Mouse (Mus musculus): ENCODE measurements around the gene Fam241b. TPM values are rescaled to one million over a fixed set of nuclear protein-coding genes. Genes with fewer than 3 reads are reported as not detected.
"Not testable (repeated sequence)": the region's sequence is repeated elsewhere in the genome, so short reads cannot be mapped to it uniquely, and the experiment has no call there.

Gene Fam241b
- total RNA-seq, 2 experiments from 2014 or later = 1.2 to 4.2 TPM

GRCm38 (mm10) chr10:62128316-62128951 lies 15.3 kb downstream of the Fam241b start:
- no peak for DNase-seq

DNA sequence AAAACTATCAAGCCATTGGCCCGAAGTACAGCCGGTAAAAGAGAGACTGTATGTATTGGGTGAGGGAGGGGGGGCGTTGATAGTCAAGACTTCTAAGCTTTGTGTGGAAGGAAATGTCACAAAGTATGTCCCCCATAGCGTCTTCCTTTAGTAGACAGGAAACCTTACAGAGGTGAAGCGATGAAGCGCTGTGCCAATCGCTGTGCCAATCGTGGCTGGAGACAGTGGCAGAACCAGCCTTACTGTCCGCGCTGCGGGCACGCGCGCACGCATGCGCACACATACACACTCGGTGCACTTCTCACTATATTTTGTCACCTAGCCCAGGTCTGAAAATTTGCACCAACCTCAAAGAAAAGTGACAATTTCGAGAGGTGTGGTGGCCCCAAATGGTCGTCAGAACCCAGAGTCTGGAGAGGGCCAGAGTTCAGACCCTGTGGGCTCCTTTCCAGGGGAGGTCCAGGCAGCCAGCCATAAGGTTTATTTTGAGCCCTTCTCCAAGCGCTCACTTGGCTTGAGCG lies 15.9 kb downstream of the Fam241b start:
- DNase-seq = no peak

DNA sequence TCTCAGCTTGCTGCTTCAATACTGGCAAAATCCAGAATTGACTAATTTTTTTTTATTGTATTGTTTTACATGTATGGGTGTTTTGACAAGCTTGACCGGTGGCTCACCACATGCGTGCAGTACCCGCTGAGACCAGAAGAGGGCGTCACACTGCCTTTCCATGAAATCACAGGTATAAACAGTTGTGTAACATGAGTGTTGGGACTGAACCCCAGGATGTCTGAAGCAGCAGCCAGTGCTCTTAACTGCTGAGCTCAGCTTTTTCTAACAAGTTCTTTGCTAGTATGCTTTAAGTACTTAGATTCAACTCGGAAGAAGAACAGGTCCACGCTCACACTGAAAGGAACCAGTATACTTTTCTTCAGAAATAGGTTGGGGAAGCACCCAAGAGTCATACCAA lies 16.6 kb downstream of the Fam241b start:
- no peak for DNase-seq

DNA sequence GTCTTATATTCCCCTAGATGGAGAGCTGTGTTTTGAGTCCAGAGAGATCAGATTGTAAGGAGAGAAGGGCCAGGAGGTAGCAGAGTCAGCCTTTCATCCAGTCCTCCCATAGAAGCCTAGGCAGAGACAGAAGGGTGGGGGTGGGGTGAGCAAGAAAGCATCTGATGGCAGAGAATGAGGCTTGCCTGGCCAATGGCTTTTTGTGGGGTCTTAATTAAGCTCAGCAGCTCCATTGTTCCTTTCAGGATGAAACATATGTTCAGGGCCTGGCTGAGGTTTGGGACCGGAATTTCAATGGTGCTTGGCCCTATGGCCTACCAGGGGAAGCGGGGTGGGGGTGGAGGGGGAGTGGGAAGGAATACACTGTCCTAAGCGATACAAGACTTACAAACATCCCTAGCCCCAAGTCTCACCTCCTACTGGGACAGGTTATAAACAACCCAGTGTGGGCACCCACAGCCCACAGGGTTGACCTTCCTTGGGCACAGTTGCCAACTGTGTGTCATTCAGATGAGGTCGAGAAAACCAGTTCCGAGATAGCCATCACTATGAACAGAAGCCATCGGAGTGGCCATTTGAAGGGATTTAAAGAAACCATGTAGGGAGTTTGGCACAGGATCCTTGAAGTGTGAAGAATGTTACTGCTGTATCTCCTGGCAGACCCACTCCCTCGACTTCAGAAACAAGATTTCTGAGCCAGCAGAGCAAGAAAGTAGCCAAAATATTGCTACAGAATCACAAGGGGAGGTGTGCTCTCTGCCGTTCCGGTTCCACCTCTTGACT lies 29.7 kb downstream of the Fam241b start:
- DNase-seq = no peak

- DNase-seq = no peak
Measured at GRCm38 (mm10) chr10:62111207-62111576, 32.5 kb downstream of the Fam241b start.

GRCm38 (mm10) chr10:62110504-62111206 lies 33.1 kb downstream of the Fam241b start:
- DNase-seq = peak; percentile 93

- DNase-seq = no peak
Measured at GRCm38 (mm10) chr10:62107048-62107447, 36.7 kb downstream of the Fam241b start.

DNA sequence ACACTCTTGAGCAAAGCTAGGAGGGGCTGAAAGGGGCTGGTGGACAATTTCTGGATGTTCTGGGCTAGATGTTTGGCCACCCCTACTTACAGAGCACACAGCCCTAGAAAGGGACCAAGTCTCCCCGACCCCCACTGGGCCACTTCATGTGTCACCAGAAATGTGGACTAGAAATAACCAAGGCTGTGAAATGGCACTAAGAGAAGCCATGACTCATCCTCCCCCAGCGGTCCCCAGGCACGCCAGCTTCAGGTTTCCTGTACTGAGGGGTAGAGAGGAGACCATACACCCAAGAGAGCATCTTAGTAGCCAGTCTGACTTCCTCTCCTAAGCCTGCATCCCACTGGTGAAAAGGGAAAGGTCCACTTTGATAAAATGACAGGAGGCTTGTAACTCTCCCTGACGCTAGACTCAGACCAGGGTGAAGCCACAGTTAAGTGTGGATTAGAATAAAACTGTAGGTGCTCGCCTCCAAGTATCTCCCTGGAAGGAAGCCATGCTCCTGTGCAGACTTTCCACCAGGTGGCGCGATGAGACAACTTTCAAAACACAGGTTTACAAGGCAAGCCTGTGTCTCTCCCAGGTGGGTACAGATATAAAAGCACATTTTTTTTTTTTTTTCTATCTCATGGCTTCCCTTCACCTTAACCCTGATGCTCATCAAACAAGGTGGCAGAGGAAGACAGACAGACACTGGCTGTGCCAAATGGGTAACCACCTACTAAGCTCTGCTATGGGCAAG lies 38.7 kb downstream of the Fam241b start:
- peak; percentile 78 for DNase-seq

DNA sequence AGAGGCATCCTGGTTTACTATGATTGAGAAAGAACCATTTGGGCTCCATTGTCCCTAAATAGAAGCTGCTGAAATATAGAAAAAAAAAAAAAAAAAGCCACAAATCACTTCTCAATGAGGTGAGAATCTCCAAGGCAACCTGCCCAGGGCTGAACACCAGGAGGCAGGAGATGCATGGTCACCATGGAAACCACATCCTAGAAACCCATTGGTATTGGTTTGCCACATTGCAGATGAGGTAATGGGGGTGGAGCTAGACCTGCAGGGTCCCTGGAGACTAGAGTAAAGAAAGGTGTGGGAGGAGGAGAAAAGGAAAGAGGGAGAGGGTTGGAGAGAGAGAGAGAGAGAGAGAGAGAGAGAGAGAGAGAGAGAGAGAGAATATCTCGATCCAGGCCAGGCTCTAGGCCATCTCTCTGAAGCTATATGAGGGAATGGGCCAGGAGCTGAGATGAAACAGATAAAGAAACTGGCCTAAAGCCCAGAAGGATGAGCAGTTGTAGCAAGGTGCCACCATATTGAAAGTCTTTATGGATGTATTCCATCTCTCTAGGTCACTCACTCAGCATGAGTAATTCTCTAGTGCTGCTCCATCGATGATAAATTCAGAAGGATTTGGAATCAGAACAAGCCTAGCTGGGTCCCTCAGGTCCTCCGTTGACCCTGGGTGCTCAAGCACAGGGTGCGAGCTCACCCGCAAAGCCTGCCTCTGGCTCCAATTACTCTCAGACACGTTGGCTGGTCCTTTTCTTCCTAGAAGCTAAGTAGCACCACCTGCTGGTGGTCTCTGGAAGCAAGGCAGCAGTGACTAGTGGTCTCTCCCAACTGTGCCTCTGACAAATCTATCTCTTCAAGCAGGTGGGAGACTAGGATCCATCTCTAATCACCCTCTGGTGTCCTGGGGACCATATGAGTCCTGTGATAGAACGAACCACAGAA lies 41.9 kb downstream of the Fam241b start:
- peak; percentile 82 for DNase-seq

GRCm38 (mm10) chr10:62099749-62100403 lies 43.8 kb downstream of the Fam241b start:
- DNase-seq = no peak

DNA sequence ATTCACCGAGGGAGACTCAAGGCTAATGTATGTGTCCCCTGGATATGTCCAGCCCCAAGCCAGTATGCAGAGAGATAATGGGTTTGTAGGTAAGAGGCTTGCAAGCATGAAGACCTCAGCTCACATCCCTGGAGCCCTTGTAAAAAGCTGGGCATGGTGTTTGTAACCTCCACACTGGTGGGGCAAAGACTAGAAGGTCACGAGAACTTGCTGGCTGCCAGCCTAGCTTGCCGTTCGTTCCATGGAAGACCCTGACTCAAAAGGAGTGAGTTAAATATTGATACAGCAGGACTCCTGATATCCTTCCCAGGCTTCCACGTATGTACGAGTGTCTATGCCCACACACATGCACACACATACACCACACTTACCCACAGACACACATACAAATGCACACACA lies 49.3 kb downstream of the Fam241b start:
- DNase-seq = no peak

DNA sequence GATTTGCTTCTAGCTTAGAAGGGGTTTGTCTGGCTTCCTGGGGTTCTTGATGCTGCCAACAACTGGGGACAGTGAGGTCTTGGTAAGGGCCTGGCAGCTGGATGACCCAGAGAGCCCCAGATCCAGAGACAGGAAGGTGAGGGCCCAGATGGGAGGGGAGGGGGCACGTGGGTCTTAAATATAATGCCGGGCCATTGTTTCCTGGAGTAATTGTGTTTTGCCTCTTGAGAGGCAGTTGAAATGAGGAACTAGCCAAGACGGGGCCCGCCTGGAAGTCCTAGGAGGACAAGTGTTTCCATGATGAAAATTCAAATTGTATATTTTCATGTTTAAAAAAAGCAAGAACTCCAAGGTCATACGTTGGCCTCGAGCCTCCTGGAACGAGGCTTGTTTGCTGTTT lies 49.8 kb downstream of the Fam241b start:
- DNase-seq = no peak

DNA sequence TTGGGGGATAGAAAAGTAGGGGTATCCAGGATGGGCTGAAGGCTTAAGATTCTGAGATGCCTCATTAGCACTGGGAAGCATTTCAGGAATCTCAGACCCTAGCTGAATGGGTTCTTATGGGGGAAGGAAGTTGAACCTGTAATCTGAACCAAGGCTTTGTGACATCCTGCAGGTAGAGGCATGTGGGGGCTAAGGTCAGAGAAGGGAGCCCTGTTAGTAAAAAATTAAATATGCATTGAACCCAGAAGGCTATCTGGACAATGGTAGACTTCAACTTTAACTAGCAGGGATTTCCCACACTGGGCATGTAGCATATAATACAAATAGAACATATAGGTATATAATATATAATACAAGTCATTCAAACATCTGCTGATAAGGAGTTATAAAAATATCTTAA lies 54.2 kb downstream of the Fam241b start:
- no peak for DNase-seq

GRCm38 (mm10) chr10:62089071-62089470 lies 54.6 kb downstream of the Fam241b start:
- DNase-seq = no peak

DNA sequence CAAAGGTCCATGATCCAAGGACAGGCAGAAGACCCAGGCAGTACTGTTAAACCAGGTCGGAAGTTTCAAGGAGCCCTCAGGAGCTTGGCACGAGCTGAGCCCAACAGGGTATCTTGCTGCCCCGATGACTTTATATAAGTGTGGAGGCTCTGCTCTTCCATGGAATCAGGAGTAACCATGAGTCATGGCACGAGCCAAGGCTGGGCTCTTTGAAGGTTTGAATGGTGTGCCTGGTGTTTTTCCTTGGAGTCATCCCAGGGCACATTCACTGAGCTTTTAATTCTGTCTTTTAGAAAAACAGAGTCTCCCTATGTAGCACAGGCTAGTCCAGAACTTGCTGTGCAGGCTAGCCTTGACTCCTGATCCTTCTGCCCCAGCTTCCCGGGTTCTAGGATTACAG lies 55.3 kb downstream of the Fam241b start:
- DNase-seq = no peak

DNA sequence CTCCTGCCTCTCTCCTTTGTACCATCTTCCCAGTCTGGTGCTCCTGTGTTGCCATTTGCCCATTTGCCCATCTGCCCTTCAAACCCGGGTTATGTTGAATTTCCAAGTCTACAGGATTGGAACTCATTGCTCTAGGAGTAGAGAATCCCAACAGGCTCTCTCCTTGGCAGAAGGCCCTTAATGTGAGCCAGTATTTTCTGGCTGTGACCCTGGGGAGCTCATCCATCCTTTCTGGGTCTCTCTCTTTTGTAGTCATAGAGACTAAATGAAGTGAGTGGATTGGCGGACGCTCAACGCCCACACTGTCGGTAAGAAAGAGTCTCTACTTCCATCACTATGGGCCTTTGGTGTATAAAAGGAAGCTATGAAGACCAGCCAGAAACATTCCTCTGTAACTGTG lies 56.9 kb downstream of the Fam241b start:
- no peak for DNase-seq

DNA sequence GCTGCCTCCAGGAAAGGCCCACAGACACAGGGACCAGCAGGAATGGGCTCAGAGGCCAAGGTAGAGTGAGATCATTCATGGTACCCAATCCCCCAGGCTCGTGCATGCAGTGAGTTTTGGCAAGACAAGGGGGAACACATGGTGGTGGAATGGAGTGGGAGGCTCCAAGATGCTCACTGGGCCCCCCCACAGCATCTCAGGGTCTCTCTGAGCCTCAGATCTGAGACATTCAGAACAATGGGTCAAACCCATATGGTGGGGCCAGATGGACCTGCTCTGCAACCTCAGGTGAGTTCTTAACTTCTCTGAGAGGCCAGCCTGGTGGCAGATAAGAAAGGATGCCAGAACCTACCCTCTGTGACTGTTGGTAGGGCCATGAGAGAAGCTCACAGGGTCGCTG lies 57.7 kb downstream of the Fam241b start:
- DNase-seq = no peak

DNA sequence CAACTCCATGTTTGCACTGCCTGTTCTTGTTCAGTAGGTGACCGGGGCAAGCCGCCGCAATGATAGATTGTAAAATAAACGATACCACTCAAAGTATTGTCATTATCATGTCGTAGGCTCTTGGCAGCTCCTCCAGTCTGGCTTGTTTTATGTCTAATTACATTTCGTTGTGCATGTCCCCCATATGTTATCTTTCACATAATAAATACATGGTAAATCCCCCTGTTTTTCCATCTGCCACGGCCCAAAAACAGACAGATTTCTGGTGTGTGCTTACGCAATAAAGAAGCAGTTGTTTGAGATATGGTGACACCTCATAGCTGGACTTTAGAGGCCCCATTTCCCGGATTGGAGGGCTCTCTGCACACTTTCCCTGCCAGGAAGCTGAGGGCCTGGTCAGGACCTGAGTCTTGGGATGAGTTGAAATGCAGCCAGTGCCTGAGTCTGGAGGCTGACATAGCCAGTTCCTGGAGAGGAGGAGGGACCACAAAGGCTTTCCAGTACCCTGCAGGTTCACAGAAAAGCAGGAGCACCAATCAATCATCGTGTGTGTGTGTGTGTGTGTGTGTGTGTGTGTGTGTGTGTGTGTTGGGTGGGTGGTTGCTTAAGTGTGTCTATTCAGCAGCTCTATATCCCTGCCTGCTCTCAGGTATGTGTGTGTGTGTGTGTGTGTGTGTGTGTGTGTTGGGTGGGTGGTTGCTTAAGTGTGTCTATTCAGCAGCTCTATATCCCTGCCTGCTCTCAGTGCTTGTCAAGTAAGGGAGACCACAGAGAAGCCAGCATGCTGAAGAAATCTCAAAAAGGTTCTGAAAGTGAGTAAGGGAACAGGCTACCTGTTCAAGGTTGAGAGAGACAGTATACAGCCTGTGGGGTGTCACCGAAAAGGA lies 67.2 kb downstream of the Fam241b start:
- no peak for DNase-seq

GRCm38 (mm10) chr10:62071346-62071745 lies 72.4 kb downstream of the Fam241b start:
- not testable (repeated sequence) for DNase-seq

DNA sequence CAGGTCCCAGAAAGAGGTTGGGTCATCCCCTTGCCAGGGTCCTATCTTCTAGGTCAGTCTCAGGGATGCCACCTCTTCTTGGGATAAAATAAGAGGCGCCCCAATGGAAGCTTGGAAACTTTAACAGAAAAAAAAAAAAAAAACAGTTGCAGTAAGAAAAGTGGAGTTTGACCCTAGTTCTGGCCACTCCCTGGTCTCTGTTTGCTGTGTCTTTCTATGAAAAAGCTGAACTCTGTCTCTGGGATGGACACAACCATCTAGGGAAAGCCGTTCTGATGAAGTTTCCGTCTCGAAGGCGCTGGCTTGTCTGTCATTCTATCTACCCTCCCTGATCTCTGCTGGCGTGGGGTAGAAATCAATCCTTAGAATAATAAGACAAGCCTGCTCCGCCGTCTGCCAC lies 73.1 kb downstream of the Fam241b start:
- no peak for DNase-seq

Data from adrenal gland, postnatal 10 days (tissue).